Mouse (Mus musculus): ENCODE results near the gene AC124502.3.
A peak's percentile ranks its signal among the peaks of the same experiment; 100 is the strongest.
"Not testable (repeated sequence)": the region's sequence is repeated elsewhere in the genome, so short reads cannot be mapped to it uniquely, and the experiment has no call there.

Gene AC124502.3

GRCm38 (mm10) chr19:5038709-5039156 is at the start of gene AC124502.3, which contains the start of gene B4gat1:
Gene AC124502.3 (plus strand): TSS chr19:5038891.
Gene B4gat1 (plus strand): TSS chr19:5038826.
- DNase-seq (ENCODE audit: low read depth, low spot score): peak; percentile 90

GRCm38 (mm10) chr19:4989013-4989412 is 49.7 kb upstream of the AC124502.3 start:
- DNase-seq (ENCODE audit: low read depth, low spot score): no peak

- peak; percentile 75 for DNase-seq (ENCODE audit: low read depth, low spot score)
Observed at GRCm38 (mm10) chr19:4989434-4990255, 49.0 kb upstream of the AC124502.3 start.

GRCm38 (mm10) chr19:4990256-4990625 is 48.5 kb upstream of the AC124502.3 start, which contains the start of gene Npas4:
Gene Npas4 (minus strand): TSS chr19:4990316.
- no peak for DNase-seq (ENCODE audit: low read depth, low spot score)

- no peak for DNase-seq (ENCODE audit: low read depth, low spot score)
Observed at GRCm38 (mm10) chr19:4990716-4991115, 48.0 kb upstream of the AC124502.3 start.

GRCm38 (mm10) chr19:4992371-4992770 is 46.3 kb upstream of the AC124502.3 start:
- no peak for DNase-seq (ENCODE audit: low read depth, low spot score)

- DNase-seq (ENCODE audit: low read depth, low spot score): no peak
Observed at GRCm38 (mm10) chr19:4992904-4993303, 45.8 kb upstream of the AC124502.3 start.

- peak; percentile 78 for DNase-seq (ENCODE audit: low read depth, low spot score)
Observed at GRCm38 (mm10) chr19:4994043-4994442, 44.6 kb upstream of the AC124502.3 start.

- DNase-seq (ENCODE audit: low read depth, low spot score): no peak
Observed at GRCm38 (mm10) chr19:4999445-5000140, 39.1 kb upstream of the AC124502.3 start.

- peak; percentile 96 for DNase-seq (ENCODE audit: low read depth, low spot score)
Observed at GRCm38 (mm10) chr19:5001666-5002406, 36.9 kb upstream of the AC124502.3 start.

- not testable (repeated sequence) for DNase-seq (ENCODE audit: low read depth, low spot score)
Observed at GRCm38 (mm10) chr19:5003644-5004043, 35.0 kb upstream of the AC124502.3 start.

- no peak for DNase-seq (ENCODE audit: low read depth, low spot score)
Observed at GRCm38 (mm10) chr19:5004925-5005324, 33.8 kb upstream of the AC124502.3 start.

- DNase-seq (ENCODE audit: low read depth, low spot score): no peak
Observed at GRCm38 (mm10) chr19:5013138-5013537, 25.6 kb upstream of the AC124502.3 start.

- no peak for DNase-seq (ENCODE audit: low read depth, low spot score)
Observed at GRCm38 (mm10) chr19:5014961-5015398, 23.7 kb upstream of the AC124502.3 start.

GRCm38 (mm10) chr19:5016221-5016742 is 22.4 kb upstream of the AC124502.3 start:
- DNase-seq (ENCODE audit: low read depth, low spot score): no peak

GRCm38 (mm10) chr19:5016782-5017181 is 21.9 kb upstream of the AC124502.3 start:
- DNase-seq (ENCODE audit: low read depth, low spot score): no peak

GRCm38 (mm10) chr19:5017611-5018010 is 21.1 kb upstream of the AC124502.3 start:
- DNase-seq (ENCODE audit: low read depth, low spot score): no peak

GRCm38 (mm10) chr19:5018191-5018590 is 20.5 kb upstream of the AC124502.3 start:
- DNase-seq (ENCODE audit: low read depth, low spot score): no peak

GRCm38 (mm10) chr19:5021416-5021815 is 17.3 kb upstream of the AC124502.3 start:
- DNase-seq (ENCODE audit: low read depth, low spot score): no peak

GRCm38 (mm10) chr19:5023621-5024479 is 14.8 kb upstream of the AC124502.3 start, which contains the start of gene Slc29a2:
Gene Slc29a2 (plus strand): TSS chr19:5023860.
- DNase-seq (ENCODE audit: low read depth, low spot score): peak; percentile 82
